9 mouse cellular contexts compared by ENCODE assay signal in genomic region chr11:85834386-85834931, GRCm38 (mm10). TPM values are rescaled to one million over a fixed set of nuclear protein-coding genes. Genes with fewer than 3 reads are reported as not detected.
DNase-seq lines count a peak whose midpoint lies in the region; ATAC-seq and TF ChIP-seq lines count a peak whose summit lies in the region.
"Had no signal": no experiment of that assay in that cellular context is flagged by ENCODE, and none has a peak within 500 bp of the region (broad histone marks: within the 10 kb centered on the region; RNA-seq: fewer than 3 reads in every experiment).

No protein-coding gene starts in this region.

- no peak for ATAC-seq in lung, embryonic 14.5 days (ENCODE audit: insufficient read depth)
- no peak for ATAC-seq in heart, embryonic 15.5 days (replicated peaks; ENCODE audit: insufficient number of reproducible peaks, insufficient read depth, low FRiP score, low read depth)
- ATAC-seq in kidney, embryonic 15.5 days (replicated peaks; ENCODE audit: low FRiP score): no peak
- no peak for ATAC-seq in neural tube, embryonic 13.5 days (ENCODE audit: low read depth)

- DNase-seq in lung, embryonic 14.5 days: peak; percentile 51
- no peak for DNase-seq in lung, postnatal 36 days
- no peak for DNase-seq in left cerebral cortex, adult 8-10 months (ENCODE audit: low spot score in 2 of 2)
- DNase-seq in frontal cortex, adult 2 months (ENCODE audit: extremely low spot score in 1 of 2, low spot score in 1 of 2): no peak
- DNase-seq: thymus, postnatal 36 days had no signal

- 11% methylated on average over 17 of the region's 17 CpGs for WGBS in lung, embryonic 14.5 days
- WGBS in heart, embryonic 15.5 days: 31% methylated on average over 17 of the region's 17 CpGs
- 4% methylated on average over 17 of the region's 17 CpGs for WGBS in kidney, embryonic 15.5 days
- 4% methylated on average over 17 of the region's 17 CpGs for WGBS in neural tube, embryonic 13.5 days

- peaks cover 65% of the 10 kb centered on the region for H3K27me3 ChIP-seq in lung, embryonic 14.5 days (ENCODE audit: insufficient read depth, low read length)
- peaks cover 95% of the 10 kb centered on the region for H3K27me3 ChIP-seq in heart, embryonic 15.5 days
- peaks cover 90% of the 10 kb centered on the region for H3K27me3 ChIP-seq in kidney, embryonic 15.5 days
- H3K27me3 ChIP-seq in neural tube, embryonic 13.5 days: peaks cover 97% of the 10 kb centered on the region

- H3K4me2 ChIP-seq in lung, embryonic 14.5 days: peak overlapping the region; percentile 93
- peak overlapping the region; percentile 96 for H3K4me2 ChIP-seq in heart, embryonic 15.5 days
- H3K4me2 ChIP-seq in kidney, embryonic 15.5 days: peak overlapping the region; percentile 92
- H3K4me2 ChIP-seq in neural tube, embryonic 13.5 days: peak overlapping the region; percentile 60

- H3K9me3 ChIP-seq in lung, embryonic 14.5 days (ENCODE audit: low read depth, low read length): no peaks in the 10 kb centered on the region
- no peaks in the 10 kb centered on the region for H3K9me3 ChIP-seq in heart, embryonic 15.5 days (replicated peaks)
- H3K9me3 ChIP-seq in kidney, embryonic 15.5 days (replicated peaks): no peaks in the 10 kb centered on the region
- no peaks in the 10 kb centered on the region for H3K9me3 ChIP-seq in neural tube, embryonic 13.5 days

- peak overlapping the region; percentile 80 for H3K4me3 ChIP-seq in lung, embryonic 14.5 days (ENCODE audit: low read depth, low read length)
- H3K4me3 ChIP-seq in heart, embryonic 15.5 days: peak overlapping the region; percentile 63
- peak overlapping the region; percentile 75 for H3K4me3 ChIP-seq in kidney, embryonic 15.5 days (replicated peaks)
- H3K4me3 ChIP-seq in neural tube, embryonic 13.5 days: peak overlapping the region; percentile 42

- H3K9ac ChIP-seq in lung, embryonic 14.5 days: peak overlapping the region; percentile 99
- peak overlapping the region; percentile 11; the same call in 1 of the 2 replicates for H3K9ac ChIP-seq in heart, embryonic 15.5 days
- H3K9ac ChIP-seq in kidney, embryonic 15.5 days: peak overlapping the region; percentile 87
- H3K9ac ChIP-seq in neural tube, embryonic 13.5 days: peak overlapping the region; percentile 71

- TF ChIP-seq CTCF in lung, embryonic 14.5 days (IDR thresholded peaks at IDR 0.05; ENCODE audit: low read depth): no peak

- H3K36me3 ChIP-seq in lung, embryonic 14.5 days (ENCODE audit: insufficient read depth): peaks cover 57% of the 10 kb centered on the region
- no peaks in the 10 kb centered on the region for H3K36me3 ChIP-seq in heart, embryonic 15.5 days
- 0 out of 2 replicates have a peak, but pooled peaks cover 5% of the 10 kb centered on the region for H3K36me3 ChIP-seq in kidney, embryonic 15.5 days
- H3K36me3 ChIP-seq in neural tube, embryonic 13.5 days: no peaks in the 10 kb centered on the region

- peaks cover 4% of the 10 kb centered on the region; the same call in 1 of the 2 replicates for H3K4me1 ChIP-seq in lung, embryonic 14.5 days (ENCODE audit: insufficient read depth)
- peaks cover 57% of the 10 kb centered on the region for H3K4me1 ChIP-seq in heart, embryonic 15.5 days (replicated peaks)
- peaks cover 64% of the 10 kb centered on the region for H3K4me1 ChIP-seq in kidney, embryonic 15.5 days
- H3K4me1 ChIP-seq in neural tube, embryonic 13.5 days (replicated peaks): peaks cover 53% of the 10 kb centered on the region

- peak overlapping the region; percentile 99 for H3K27ac ChIP-seq in lung, embryonic 14.5 days (ENCODE audit: low read depth)
- no peak overlapping the region; the same call in 1 of the 2 replicates for H3K27ac ChIP-seq in heart, embryonic 15.5 days
- H3K27ac ChIP-seq in kidney, embryonic 15.5 days: peak overlapping the region; percentile 92
- H3K27ac ChIP-seq in neural tube, embryonic 13.5 days (replicated peaks): no peak overlapping the region

RNA-seq across cellular contexts. Expression of gene Tbx2, which starts 2.1 kb away (rescaled TPM):
- 61.4 and 67.5 TPM in 2 replicates for polyA plus RNA-seq in lung, embryonic 14.5 days (2014; fragmentation: Nextera tagmentation; extraction: Ambion mirVana)
- polyA plus RNA-seq in heart, embryonic 15.5 days (2015; fragmentation: Nextera tagmentation; extraction: Ambion mirVana): 2.6 and 5.3 TPM in 2 replicates
- 11.2 and 11.4 TPM in 2 replicates for polyA plus RNA-seq in kidney, embryonic 15.5 days (2015; fragmentation: Nextera tagmentation; extraction: Ambion mirVana)
- polyA plus RNA-seq in neural tube, embryonic 13.5 days (2015; fragmentation: Nextera tagmentation; extraction: Ambion mirVana): 1.6 and 1.7 TPM in 2 replicates
- total RNA-seq in left cerebral cortex, adult 8-10 months (2022): 1 to 10 TPM; 1.8 to 2.3 (median 2.0) TPM
- 3.0 and 4.2 TPM in 2 replicates for polyA plus RNA-seq in frontal cortex, adult 2 months (2012; rRNA removed)

RNA-seq across cellular contexts. Expression of gene Gm11444, which starts 15.7 kb away (rescaled TPM):
- not detected in 2 replicates for polyA plus RNA-seq in lung, embryonic 14.5 days (2014; fragmentation: Nextera tagmentation; extraction: Ambion mirVana)
- polyA plus RNA-seq in heart, embryonic 15.5 days (2015; fragmentation: Nextera tagmentation; extraction: Ambion mirVana): not detected in 2 replicates
- polyA plus RNA-seq in kidney, embryonic 15.5 days (2015; fragmentation: Nextera tagmentation; extraction: Ambion mirVana): not detected in 2 replicates
- polyA plus RNA-seq in neural tube, embryonic 13.5 days (2015; fragmentation: Nextera tagmentation; extraction: Ambion mirVana): not detected in 2 replicates
- not detected for total RNA-seq in left cerebral cortex, adult 8-10 months (2022)
- not detected in 2 replicates for polyA plus RNA-seq in frontal cortex, adult 2 months (2012; rRNA removed)
- total RNA-seq: layer of hippocampus, adult 8-10 months had no signal

RNA-seq across cellular contexts. Expression of gene Tbx4, which starts 51.8 kb away (rescaled TPM):
- polyA plus RNA-seq in lung, embryonic 14.5 days (2014; fragmentation: Nextera tagmentation; extraction: Ambion mirVana): 67.9 and 73.4 TPM in 2 replicates
- 1.6 and 4.4 TPM in 2 replicates for polyA plus RNA-seq in heart, embryonic 15.5 days (2015; fragmentation: Nextera tagmentation; extraction: Ambion mirVana)
- polyA plus RNA-seq in kidney, embryonic 15.5 days (2015; fragmentation: Nextera tagmentation; extraction: Ambion mirVana): 0.36 and 0.56 TPM in 2 replicates
- 0.25 and 0.59 TPM in 2 replicates for polyA plus RNA-seq in neural tube, embryonic 13.5 days (2015; fragmentation: Nextera tagmentation; extraction: Ambion mirVana)
- under 1 TPM in 3 of 4 experiments, not detected in 1; 0.13 to 0.33 (median 0.21) TPM for total RNA-seq in left cerebral cortex, adult 8-10 months (2022)
- polyA plus RNA-seq in frontal cortex, adult 2 months (2012; rRNA removed): 0.30 and 0.48 TPM in 2 replicates

Comparison
In these comparisons a context has a peak if more than half of its experiments do, and no peak if none do; other contexts are left out.
1. H3K27ac ChIP-seq: peak in lung, embryonic 14.5 days (single experiment) and kidney, embryonic 15.5 days (single experiment); none in heart, embryonic 15.5 days (single experiment) and neural tube, embryonic 13.5 days (single experiment).
2. H3K9ac ChIP-seq: peak in every context shown above with its lines; median percentile 99 in lung, embryonic 14.5 days; 87 in kidney, embryonic 15.5 days; 71 in neural tube, embryonic 13.5 days; 11 in heart, embryonic 15.5 days.
3. RNA of gene Tbx4, which starts 51.8 kb away (polyA plus RNA-seq): 67.9 to 73.4 TPM in lung, embryonic 14.5 days; 1.6 to 4.4 TPM in heart, embryonic 15.5 days, 0.36 to 0.56 TPM in kidney, embryonic 15.5 days, 0.30 to 0.48 TPM in frontal cortex, adult 2 months and 0.25 to 0.59 TPM in neural tube, embryonic 13.5 days; every median in the first group is over 10 times any median in the second.
4. Peak in every context shown above with its lines, with median percentiles within 50 percentile points of each other: H3K4me2 ChIP-seq and H3K4me3 ChIP-seq.